12 mouse cellular contexts compared by ENCODE assay signal in genomic region chr15:4357706-4358105, GRCm38 (mm10).
"Had no signal": no experiment of that assay in that cellular context is flagged by ENCODE, and none has a peak within 500 bp of the region (broad histone marks: within the 10 kb centered on the region; RNA-seq: fewer than 3 reads in every experiment).

No protein-coding gene starts in this region.

- DNase-seq: lung, adult 18-20 months; lung, embryonic 14.5 days; lung, postnatal 10 days; lung, postnatal 4 days; retina, postnatal 1 day; right cerebral cortex, adult 18-20 months; right cerebral cortex, postnatal 25 days; right cerebral cortex, postnatal 4 days; spleen, adult 18-20 months; thymus, adult 18-20 months; thymus, postnatal 14 days; thymus, postnatal 36 days had no signal
